Mouse (Mus musculus): Measurements from ENCODE around the gene Gm37240.

- no peak for TF ChIP-seq POLR2A (IDR thresholded peaks at IDR 0.05; ENCODE audit: low read depth, low read length)
- no peak for TF ChIP-seq CTCF (IDR thresholded peaks at IDR 0.05; ENCODE audit: borderline replicate concordance, insufficient read depth, low read length)
Observed at GRCm38 (mm10) chr3:84540640-84541039, 1346.7 kb downstream of the Gm37240 start.
